Mouse (Mus musculus): Measurements from ENCODE around the gene Gm20834. TPM values are rescaled to one million over a fixed set of nuclear protein-coding genes. Genes with fewer than 3 reads are reported as not detected.
"Not testable (repeated sequence)": the region's sequence is repeated elsewhere in the genome, so short reads cannot be mapped to it uniquely, and the experiment has no call there.

Gm20834 gene
- polyA plus RNA-seq (2014; fragmentation: Nextera tagmentation; extraction: Ambion mirVana), result not detected in 2 replicates

- DNase-seq (ENCODE audit: low spot score); H3K27ac ChIP-seq (ENCODE audit: low read depth, low read length); H3K9ac ChIP-seq (ENCODE audit: low read length); H3K27me3 ChIP-seq (ENCODE audit: control insufficient read depth, insufficient read depth, low read length); H3K4me1 ChIP-seq (ENCODE audit: control insufficient read depth, insufficient read depth, low read length); H3K36me3 ChIP-seq (ENCODE audit: control insufficient read depth, insufficient read depth, low read length); ATAC-seq (ENCODE audit: insufficient read depth, low FRiP score, low TSS enrichment); H3K9me3 ChIP-seq (ENCODE audit: control insufficient read depth, low read length); H3K4me3 ChIP-seq (ENCODE audit: low read depth, low read length); H3K4me2 ChIP-seq (ENCODE audit: low read depth): not testable (repeated sequence)
- WGBS, result 60% methylated on average over 4 of the region's 4 CpGs
These were observed at the start of gene Gm20834 for GRCm38 (mm10) chrY:10324489-10324888. Gene Gm20834 (minus strand): TSS chrY:10324589.

Other genes starting within 250 kb of the Gm20834 start
- not detected in 2 replicates for gene Gm21310, start 177.4 kb downstream of the Gm20834 start, polyA plus RNA-seq (2014; fragmentation: Nextera tagmentation; extraction: Ambion mirVana)
- gene Gm28510, start 88.1 kb upstream of the Gm20834 start, polyA plus RNA-seq (2014; fragmentation: Nextera tagmentation; extraction: Ambion mirVana), result not detected in 2 replicates
- not detected in 2 replicates for gene Gm20737, start 211.5 kb upstream of the Gm20834 start, polyA plus RNA-seq (2014; fragmentation: Nextera tagmentation; extraction: Ambion mirVana)
- gene Gm21775, start 228.9 kb upstream of the Gm20834 start, polyA plus RNA-seq (2014; fragmentation: Nextera tagmentation; extraction: Ambion mirVana), result not detected in 2 replicates

Data from neural tube, embryonic 11.5 days (tissue).